Mouse (Mus musculus) stomach, embryonic 14.5 days (tissue): ENCODE results near the gene Adamts6. TPM values are rescaled to one million over a fixed set of nuclear protein-coding genes. Genes with fewer than 3 reads are reported as not detected.

Experiments
- ATAC-seq: fragments of 200-750 bp; cut with Nextera tagmentation; 2 replicates; pipeline ENCODE4 v1.8.0; 2017; ENCODE audit warnings: low read depth, moderate TSS enrichment; ENCODE audit not compliant: insufficient number of reproducible peaks, insufficient read depth, low FRiP score
- H3K27ac ChIP-seq: fragments of 300-500 bp; sonication (generic); 2 replicates; pipeline ENCODE4 v1.5.1; 2014; ENCODE audit warnings: mild to moderate bottlenecking, low read length, moderate library complexity, mixed read lengths
- H3K27me3 ChIP-seq: fragments of 300-500 bp; sonication (generic); 2 replicates; pipeline ENCODE4 v1.6.1; 2014; ENCODE audit warnings: low read length, control low read depth, mixed read lengths; ENCODE audit not compliant: control insufficient read depth, insufficient read depth
- H3K36me3 ChIP-seq: fragments of 300-500 bp; sonication (generic); 2 replicates; pipeline ENCODE4 v1.6.1; 2014; ENCODE audit warnings: mild to moderate bottlenecking, control low read depth, low read length, moderate library complexity, mixed read lengths; ENCODE audit not compliant: control insufficient read depth, insufficient read depth
- H3K4me1 ChIP-seq: fragments of 300-500 bp; sonication (generic); 2 replicates; pipeline ENCODE4 v1.6.1; 2014; ENCODE audit warnings: low read length, control low read depth, mixed read lengths; ENCODE audit not compliant: control insufficient read depth, insufficient read depth
- H3K4me2 ChIP-seq: fragments of 300-500 bp; sonication (generic); replicated peaks from 2 replicates; pipeline ENCODE4 v1.6.1; 2014; ENCODE audit warnings: low read depth, low read length, control low read depth
- H3K4me3 ChIP-seq: fragments of 300-500 bp; sonication (generic); 2 replicates; pipeline ENCODE4 v1.5.1; 2014; ENCODE audit warnings: low read depth, low read length, control low read depth
- H3K9ac ChIP-seq: fragments of 300-500 bp; sonication (generic); replicated peaks from 2 replicates; pipeline ENCODE4 v1.6.1; 2014; ENCODE audit warnings: low read depth, mild to moderate bottlenecking, control low read depth, low read length, moderate library complexity, mixed read lengths
- H3K9me3 ChIP-seq: fragments of 300-500 bp; sonication (generic); 2 replicates; pipeline ENCODE4 v1.6.1; 2016; ENCODE audit warnings: low read depth, low read length, control low read depth; ENCODE audit not compliant: control insufficient read depth
- WGBS: fragments of 180-500 bp; shearing (Covaris S2); extraction: QIAGEN DNeasy Blood & Tissue Kit; methylation state at CpG from one replicate; pipeline ENCODE4 v1.1.7; 2014; 5-methylcytosine and 5-hydroxymethylcytosine counted together
- polyA plus RNA-seq: library from polyadenylated mRNA; unstranded; fragments of >200 nt; fragmentation: Nextera tagmentation; extraction: Ambion mirVana; gene quantifications from 2 replicates; pipeline ENCODE4 v1.2.1, GENCODE M21; 2014

The Adamts6 gene
- polyA plus RNA-seq, 1 experiment from 2014 or later, result 5.0 TPM

DNA sequence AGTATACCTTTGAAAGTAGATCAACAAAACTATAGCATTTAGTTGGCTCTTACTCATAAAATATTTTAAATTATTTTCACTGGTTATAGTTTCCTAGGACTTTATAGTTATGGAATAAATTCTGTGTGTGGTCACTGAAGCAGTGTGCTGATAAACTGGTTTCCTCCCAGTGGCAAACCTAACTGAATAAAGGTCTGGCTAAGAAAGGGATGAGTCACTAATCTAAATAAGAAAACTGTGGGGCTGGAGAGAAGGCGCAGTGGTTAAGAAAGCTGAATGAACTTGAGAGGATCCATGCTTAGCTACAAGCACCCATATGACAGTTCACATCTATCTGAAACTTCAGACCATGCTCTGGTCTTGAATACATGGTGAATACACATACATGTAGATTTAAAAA lies 7.8 kb downstream of the Adamts6 start:
- Histone ChIP-seq H3K27ac (no peak overlapping the region), H3K9ac (no peak overlapping the region), H3K4me1 (no peaks in the 10 kb centered on the region), H3K4me2 (no peak overlapping the region), H3K36me3 (no peaks in the 10 kb centered on the region), H3K9me3 (no peaks in the 10 kb centered on the region), H3K4me3 (no peak overlapping the region), H3K27me3 (no peaks in the 10 kb centered on the region)
- WGBS, result 87% methylated on average over 1 of the region's 1 CpGs
- ATAC-seq, result no peak

DNA sequence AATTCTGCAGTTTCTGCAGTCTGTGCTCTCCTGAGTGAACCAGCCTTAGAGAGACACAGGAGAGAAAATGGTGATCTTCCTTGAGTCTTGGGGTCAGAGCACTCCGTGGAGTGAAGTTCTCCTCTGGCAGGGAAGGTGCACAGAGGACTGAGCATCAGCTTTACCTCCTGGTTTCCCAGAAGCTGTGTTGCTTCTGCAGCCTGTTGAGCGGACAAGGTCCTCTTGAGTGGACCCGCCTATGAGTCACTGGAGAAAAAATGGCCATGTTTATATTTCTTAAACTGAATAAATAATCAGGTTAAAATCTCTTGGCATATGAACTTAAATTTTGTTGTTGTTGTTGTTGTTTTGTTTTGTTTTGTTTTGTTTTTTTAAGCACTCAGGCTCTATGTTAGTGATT lies 41.7 kb downstream of the Adamts6 start:
- H3K27me3 ChIP-seq, result no peaks in the 10 kb centered on the region
- H3K4me1 ChIP-seq, result no peaks in the 10 kb centered on the region
- H3K9ac ChIP-seq, result no peak overlapping the region
- no peak overlapping the region for H3K4me3 ChIP-seq
- no peaks in the 10 kb centered on the region for H3K9me3 ChIP-seq
- H3K4me2 ChIP-seq, result no peak overlapping the region
- no peak for ATAC-seq
- 90% methylated on average over 3 of the region's 3 CpGs for WGBS
- H3K36me3 ChIP-seq, result no peaks in the 10 kb centered on the region
- no peak overlapping the region for H3K27ac ChIP-seq

DNA sequence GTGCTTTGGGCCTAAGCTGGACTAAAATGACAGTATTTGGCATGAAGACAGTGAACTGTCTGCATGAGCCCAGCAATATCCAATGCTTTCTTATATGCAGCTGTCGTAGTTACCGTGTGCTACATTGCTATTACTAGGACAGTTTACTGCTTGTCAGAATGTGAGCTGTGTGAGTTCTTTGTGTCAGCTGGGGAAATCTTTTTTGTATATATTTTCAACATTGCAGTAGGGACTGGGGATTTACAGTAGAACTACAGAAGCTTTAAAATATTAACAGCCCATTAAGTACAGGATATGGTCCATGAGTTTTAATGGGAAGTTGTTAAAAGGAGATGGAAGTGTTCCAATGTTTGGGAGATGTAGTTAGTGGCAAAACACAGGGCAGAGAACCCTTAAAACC lies 42.1 kb downstream of the Adamts6 start:
- H3K4me1 ChIP-seq, result no peaks in the 10 kb centered on the region
- no peaks in the 10 kb centered on the region for H3K27me3 ChIP-seq
- no peaks in the 10 kb centered on the region for H3K9me3 ChIP-seq
- H3K36me3 ChIP-seq, result no peaks in the 10 kb centered on the region
- no peak; the same call in 1 of the 2 replicates for ATAC-seq
- no peak overlapping the region for H3K4me3 ChIP-seq
- WGBS, result 42% methylated on average over 2 of the region's 2 CpGs
- H3K9ac ChIP-seq, result no peak overlapping the region
- no peak overlapping the region for H3K27ac ChIP-seq
- no peak overlapping the region for H3K4me2 ChIP-seq

DNA sequence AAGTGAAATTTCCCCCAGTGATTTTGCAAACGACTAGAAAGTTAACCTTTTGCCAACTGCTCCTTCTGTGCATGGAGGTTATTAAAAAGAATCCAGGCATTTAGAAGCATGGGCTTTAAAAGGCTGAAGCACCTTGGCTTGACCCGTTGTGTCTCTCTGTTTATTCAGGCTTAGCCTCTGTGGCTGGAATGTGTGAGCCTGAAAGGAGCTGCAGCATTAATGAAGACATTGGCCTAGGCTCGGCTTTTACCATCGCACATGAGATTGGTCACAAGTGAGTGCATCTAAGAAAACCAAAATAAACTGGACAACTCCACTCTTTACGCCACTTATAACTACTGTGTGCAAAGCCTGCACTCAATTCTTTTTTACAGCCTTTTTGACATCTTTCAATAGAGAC lies 65.0 kb downstream of the Adamts6 start:
- ATAC-seq, result no peak
- Histone ChIP-seq H3K27me3 (no peaks in the 10 kb centered on the region), H3K4me2 (no peak overlapping the region), H3K9me3 (no peaks in the 10 kb centered on the region), H3K27ac (no peak overlapping the region), H3K4me3 (no peak overlapping the region), H3K36me3 (no peaks in the 10 kb centered on the region), H3K9ac (no peak overlapping the region), H3K4me1 (no peaks in the 10 kb centered on the region)
- WGBS, result 37% methylated on average over 5 of the region's 5 CpGs

DNA sequence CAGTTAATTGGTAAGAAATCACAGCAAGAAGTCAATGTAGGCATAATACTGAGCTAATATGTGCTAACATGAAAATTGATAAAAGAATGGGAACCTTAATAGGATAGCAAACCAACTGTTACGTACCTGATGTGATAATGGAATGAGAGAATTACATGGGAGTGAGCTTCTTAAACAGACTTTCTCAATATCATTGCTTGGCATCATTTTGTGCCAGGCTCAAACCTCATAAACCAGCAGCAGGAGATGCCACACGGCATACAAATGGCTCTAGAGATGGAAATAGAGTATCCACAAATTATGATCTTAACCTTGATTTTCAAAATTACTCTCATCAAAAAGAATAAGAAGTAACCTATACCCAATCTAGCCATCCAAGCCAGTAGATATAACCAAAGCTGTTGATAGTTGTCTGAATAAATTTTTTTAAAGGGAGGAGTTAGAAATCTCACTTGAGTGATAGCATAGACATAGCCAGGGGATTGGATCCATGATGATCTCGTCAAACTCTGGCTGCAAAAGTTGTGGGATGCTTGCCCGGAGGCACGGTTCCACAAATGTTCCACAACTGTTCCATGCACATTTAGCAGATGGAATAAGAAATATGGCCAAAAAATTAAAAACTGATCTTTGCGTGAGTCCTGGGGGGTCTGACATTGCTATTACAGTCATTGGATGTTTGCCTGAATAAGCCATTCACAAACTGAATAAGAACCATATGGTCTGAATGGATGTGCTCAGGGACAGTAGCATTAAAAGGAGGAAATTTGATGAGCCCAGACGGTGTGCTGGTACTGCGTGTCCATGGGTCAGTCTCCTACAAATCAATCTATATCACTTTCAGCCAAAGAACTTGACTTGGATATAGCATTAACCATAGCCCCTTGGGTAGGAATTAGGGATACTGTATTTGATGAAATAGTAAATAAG lies 106.1 kb downstream of the Adamts6 start:
- Histone ChIP-seq H3K27me3 (no peaks in the 10 kb centered on the region), H3K9me3 (no peaks in the 10 kb centered on the region), H3K4me1 (no peaks in the 10 kb centered on the region), H3K4me3 (no peak overlapping the region), H3K36me3 (no peaks in the 10 kb centered on the region), H3K27ac (no peak overlapping the region), H3K4me2 (no peak overlapping the region), H3K9ac (no peak overlapping the region)
- ATAC-seq, result no peak
- WGBS, result 79% methylated on average over 8 of the region's 8 CpGs

DNA sequence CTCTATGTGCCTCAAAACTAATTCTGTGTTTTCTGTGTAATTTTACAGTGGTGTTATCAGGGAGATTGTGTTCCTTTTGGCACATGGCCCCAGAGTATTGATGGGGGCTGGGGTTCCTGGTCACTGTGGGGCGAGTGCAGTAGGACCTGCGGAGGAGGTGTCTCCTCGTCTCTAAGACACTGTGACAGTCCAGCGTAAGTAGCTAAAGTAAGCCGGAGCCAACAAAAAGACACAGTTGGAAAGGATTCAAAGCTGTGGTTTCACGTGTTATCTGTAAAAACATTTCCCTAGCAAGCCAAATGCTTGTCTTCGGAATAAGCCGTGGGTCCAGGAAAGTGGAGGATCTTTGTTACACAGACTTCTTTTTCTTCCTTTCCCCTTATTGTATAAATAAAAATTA lies 110.2 kb downstream of the Adamts6 start:
- no peak overlapping the region for H3K4me2 ChIP-seq
- ATAC-seq, result no peak
- no peaks in the 10 kb centered on the region for H3K9me3 ChIP-seq
- 71% methylated on average over 8 of the region's 8 CpGs for WGBS
- no peak overlapping the region for H3K27ac ChIP-seq
- H3K4me1 ChIP-seq, result no peaks in the 10 kb centered on the region
- no peak overlapping the region for H3K9ac ChIP-seq
- H3K4me3 ChIP-seq, result no peak overlapping the region
- no peaks in the 10 kb centered on the region for H3K36me3 ChIP-seq
- no peaks in the 10 kb centered on the region for H3K27me3 ChIP-seq

DNA sequence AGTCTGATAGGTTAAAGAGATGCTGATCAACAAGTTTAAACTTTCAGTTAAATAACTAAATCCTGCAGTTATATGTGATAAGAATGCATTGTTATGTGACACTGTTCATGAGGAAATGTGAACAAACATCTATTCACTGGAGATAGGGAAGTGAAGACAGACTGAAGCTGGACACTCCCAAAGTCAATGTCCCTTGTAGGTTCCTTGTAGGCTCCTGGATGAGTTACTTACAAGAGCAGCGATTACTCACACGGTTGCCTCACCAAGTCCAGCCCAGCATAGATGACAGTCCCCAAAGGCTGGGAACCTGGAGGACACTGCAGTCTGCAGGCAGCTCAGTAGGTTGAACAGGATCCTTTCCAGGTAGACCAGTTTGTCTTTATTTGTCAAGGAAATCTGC lies 145.1 kb downstream of the Adamts6 start:
- Histone ChIP-seq H3K27ac (no peak overlapping the region), H3K4me1 (no peaks in the 10 kb centered on the region), H3K36me3 (no peaks in the 10 kb centered on the region), H3K4me3 (no peak overlapping the region), H3K4me2 (no peak overlapping the region), H3K9me3 (no peaks in the 10 kb centered on the region), H3K27me3 (no peaks in the 10 kb centered on the region), H3K9ac (no peak overlapping the region)
- no peak for ATAC-seq
- 92% methylated on average over 2 of the region's 2 CpGs for WGBS

DNA sequence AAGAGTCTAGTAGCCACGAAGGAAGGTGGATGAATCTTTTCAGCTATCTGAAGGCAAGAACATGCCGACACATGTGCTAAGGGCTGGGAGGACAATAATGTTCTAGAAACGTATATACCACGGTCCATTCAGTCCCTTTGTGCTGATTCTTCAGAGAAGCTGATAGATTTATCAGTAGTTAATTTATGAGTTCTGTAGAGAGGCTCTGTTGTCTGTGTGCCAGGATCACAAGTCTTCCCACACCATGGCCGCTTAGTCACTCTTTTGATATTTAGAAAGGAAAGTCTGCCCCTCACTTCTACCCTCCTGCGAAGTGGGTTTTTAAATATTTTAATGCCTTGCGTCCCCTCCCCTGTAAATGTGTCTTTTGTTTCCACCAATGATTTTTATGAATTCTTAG lies 154.9 kb downstream of the Adamts6 start:
- Histone ChIP-seq H3K9ac (no peak overlapping the region), H3K4me3 (no peak overlapping the region), H3K27ac (no peak overlapping the region), H3K4me1 (no peaks in the 10 kb centered on the region), H3K4me2 (no peak overlapping the region), H3K36me3 (no peaks in the 10 kb centered on the region), H3K27me3 (no peaks in the 10 kb centered on the region), H3K9me3 (no peaks in the 10 kb centered on the region)
- WGBS, result 84% methylated on average over 7 of the region's 7 CpGs
- no peak for ATAC-seq

DNA sequence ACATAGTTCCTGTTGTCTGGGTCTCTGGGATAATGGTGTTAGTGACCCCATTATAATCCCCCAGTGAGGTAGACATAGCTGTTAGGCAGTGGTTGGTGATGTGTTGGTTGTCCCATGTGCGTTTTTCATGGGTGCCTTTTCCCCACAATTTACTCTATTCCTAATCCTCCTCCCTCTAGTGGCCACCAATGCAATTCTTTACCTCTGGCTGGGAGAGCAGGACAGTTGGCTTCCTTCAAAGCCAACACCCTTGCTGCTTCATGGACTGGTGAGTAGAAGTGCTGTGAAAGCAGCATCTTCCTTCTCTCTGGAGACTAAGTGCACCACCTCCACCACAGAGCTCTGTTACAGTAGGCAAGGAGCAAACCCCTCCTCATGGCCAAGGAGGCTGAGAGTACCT lies 157.8 kb downstream of the Adamts6 start:
- no peak for ATAC-seq
- Histone ChIP-seq H3K4me2 (no peak overlapping the region), H3K4me3 (no peak overlapping the region), H3K4me1 (no peaks in the 10 kb centered on the region), H3K27me3 (no peaks in the 10 kb centered on the region), H3K36me3 (no peaks in the 10 kb centered on the region), H3K9ac (no peak overlapping the region), H3K9me3 (no peaks in the 10 kb centered on the region), H3K27ac (no peak overlapping the region)
- 54% methylated on average over 1 of the region's 1 CpGs for WGBS
